Mouse (Mus musculus): Measurements from ENCODE around the gene Apoa2. TPM values are rescaled to one million over a fixed set of nuclear protein-coding genes. Genes with fewer than 3 reads are reported as not detected.

Apoa2 gene
- polyA plus RNA-seq, 1 experiment from 2014 or later, result 2,642 TPM

GRCm38 (mm10) chr1:171256095-171256818 is 31.4 kb downstream of the Apoa2 start:
- ATAC-seq, result no peak
- peaks cover 66% of the 10 kb centered on the region for H3K27me3 ChIP-seq (replicated peaks)
- 75% methylated on average over 24 of the region's 24 CpGs for WGBS (ENCODE audit: insufficient replicate concordance)

GRCm38 (mm10) chr1:171256937-171257548 is 32.2 kb downstream of the Apoa2 start:
- no peak for ATAC-seq
- H3K4me3 ChIP-seq, result no peak overlapping the region
- H3K36me3 ChIP-seq, result no peaks in the 10 kb centered on the region
- H3K27ac ChIP-seq, result no peak overlapping the region
- peaks cover 33% of the 10 kb centered on the region for H3K4me1 ChIP-seq
- peaks cover 65% of the 10 kb centered on the region for H3K27me3 ChIP-seq (replicated peaks)
- 48% methylated on average over 15 of the region's 15 CpGs for WGBS (ENCODE audit: insufficient replicate concordance)
- peak overlapping the region; percentile 18; the same call in 1 of the 2 replicates for H3K4me2 ChIP-seq
- no peaks in the 10 kb centered on the region for H3K9me3 ChIP-seq (replicated peaks)
- H3K9ac ChIP-seq, result no peak overlapping the region

More at GRCm38 (mm10) chr1:171256095-171256818, 31.4 kb downstream of the Apoa2 start:
- H3K4me1 ChIP-seq, result peaks cover 38% of the 10 kb centered on the region
- no peaks in the 10 kb centered on the region for H3K36me3 ChIP-seq
- no peaks in the 10 kb centered on the region for H3K9me3 ChIP-seq (replicated peaks)
- no peak overlapping the region for H3K4me2 ChIP-seq
- H3K4me3 ChIP-seq, result no peak overlapping the region
- H3K9ac ChIP-seq, result no peak overlapping the region
- no peak overlapping the region for H3K27ac ChIP-seq

- no peak overlapping the region for H3K4me2 ChIP-seq
- 62% methylated on average over 9 of the region's 9 CpGs for WGBS (ENCODE audit: insufficient replicate concordance)
- no peak overlapping the region for H3K27ac ChIP-seq
- H3K27me3 ChIP-seq (replicated peaks), result peaks cover 65% of the 10 kb centered on the region
- no peak for ATAC-seq
- H3K36me3 ChIP-seq, result no peaks in the 10 kb centered on the region
- H3K9me3 ChIP-seq (replicated peaks), result no peaks in the 10 kb centered on the region
- H3K9ac ChIP-seq, result no peak overlapping the region
- H3K4me1 ChIP-seq, result peaks cover 33% of the 10 kb centered on the region
- H3K4me3 ChIP-seq, result no peak overlapping the region
Measured at GRCm38 (mm10) chr1:171257781-171258180, 32.9 kb downstream of the Apoa2 start.

- H3K9ac ChIP-seq, result 0 out of 2 replicates have a peak overlapping the region, but pooled peaks have one; percentile 18
- H3K4me2 ChIP-seq, result peak overlapping the region; percentile 50
- H3K27me3 ChIP-seq (replicated peaks), result peaks cover 66% of the 10 kb centered on the region
- no peak overlapping the region for H3K27ac ChIP-seq
- H3K4me3 ChIP-seq, result 0 out of 2 replicates have a peak overlapping the region, but pooled peaks have one; percentile 8
- 51% methylated on average over 17 of the region's 17 CpGs for WGBS (ENCODE audit: insufficient replicate concordance)
- H3K4me1 ChIP-seq, result peaks cover 34% of the 10 kb centered on the region
- no peaks in the 10 kb centered on the region for H3K9me3 ChIP-seq (replicated peaks)
- ATAC-seq, result no peak
- H3K36me3 ChIP-seq, result no peaks in the 10 kb centered on the region
Measured at GRCm38 (mm10) chr1:171258921-171259320, 34.1 kb downstream of the Apoa2 start.

GRCm38 (mm10) chr1:171260316-171260715 is 35.5 kb downstream of the Apoa2 start:
- 29% methylated on average over 3 of the region's 3 CpGs for WGBS (ENCODE audit: insufficient replicate concordance)
- no peak for ATAC-seq
- H3K27ac ChIP-seq, result no peak overlapping the region
- no peak overlapping the region for H3K9ac ChIP-seq
- no peak overlapping the region for H3K4me2 ChIP-seq
- H3K27me3 ChIP-seq (replicated peaks), result peaks cover 63% of the 10 kb centered on the region
- no peaks in the 10 kb centered on the region for H3K9me3 ChIP-seq (replicated peaks)
- H3K4me1 ChIP-seq, result peaks cover 34% of the 10 kb centered on the region
- no peaks in the 10 kb centered on the region for H3K36me3 ChIP-seq
- H3K4me3 ChIP-seq, result no peak overlapping the region

GRCm38 (mm10) chr1:171262594-171263130 is 37.8 kb downstream of the Apoa2 start:
- Histone ChIP-seq H3K4me2 (peak overlapping the region; percentile 15), H3K4me1 (peaks cover 47% of the 10 kb centered on the region), H3K4me3 (no peak overlapping the region), H3K27ac (peak overlapping the region; percentile 6; the same call in 1 of the 2 replicates), H3K36me3 (no peaks in the 10 kb centered on the region), H3K9ac (no peak overlapping the region), H3K9me3 (replicated peaks) (no peaks in the 10 kb centered on the region), H3K27me3 (replicated peaks) (peaks cover 55% of the 10 kb centered on the region)
- no peak for ATAC-seq
- WGBS (ENCODE audit: insufficient replicate concordance), result 2% methylated on average over 8 of the region's 8 CpGs

- H3K4me2 ChIP-seq, result peak overlapping the region; percentile 15; the same call in 1 of the 2 replicates
- peaks cover 47% of the 10 kb centered on the region for H3K4me1 ChIP-seq
- no peak overlapping the region for H3K9ac ChIP-seq
- H3K9me3 ChIP-seq (replicated peaks), result no peaks in the 10 kb centered on the region
- 5% methylated on average over 2 of the region's 2 CpGs for WGBS (ENCODE audit: insufficient replicate concordance)
- H3K27ac ChIP-seq, result 0 out of 2 replicates have a peak overlapping the region, but pooled peaks have one; percentile 22
- peaks cover 51% of the 10 kb centered on the region for H3K27me3 ChIP-seq (replicated peaks)
- H3K36me3 ChIP-seq, result no peaks in the 10 kb centered on the region
- no peak overlapping the region for H3K4me3 ChIP-seq
- ATAC-seq, result no peak
Measured at GRCm38 (mm10) chr1:171263185-171263611, 38.3 kb downstream of the Apoa2 start.

GRCm38 (mm10) chr1:171263666-171264461 is 39.0 kb downstream of the Apoa2 start:
- no peak for ATAC-seq
- Histone ChIP-seq H3K4me1 (peaks cover 46% of the 10 kb centered on the region), H3K4me2 (no peak overlapping the region), H3K27me3 (replicated peaks) (peaks cover 47% of the 10 kb centered on the region), H3K27ac (peak overlapping the region; percentile 22; the same call in 1 of the 2 replicates), H3K9me3 (replicated peaks) (no peaks in the 10 kb centered on the region), H3K4me3 (no peak overlapping the region), H3K36me3 (no peaks in the 10 kb centered on the region), H3K9ac (no peak overlapping the region)
- WGBS (ENCODE audit: insufficient replicate concordance), result 61% methylated on average over 3 of the region's 3 CpGs

GRCm38 (mm10) chr1:171265971-171266744 is 41.3 kb downstream of the Apoa2 start:
- no peak overlapping the region for H3K4me3 ChIP-seq

GRCm38 (mm10) chr1:171268341-171268740 is 43.5 kb downstream of the Apoa2 start:
- 50% methylated on average over 1 of the region's 1 CpGs for WGBS (ENCODE audit: insufficient replicate concordance)
- Histone ChIP-seq H3K9me3 (replicated peaks) (no peaks in the 10 kb centered on the region), H3K4me2 (no peak overlapping the region), H3K4me3 (no peak overlapping the region), H3K27me3 (replicated peaks) (peaks cover 8% of the 10 kb centered on the region), H3K9ac (no peak overlapping the region), H3K4me1 (peaks cover 51% of the 10 kb centered on the region), H3K36me3 (peaks cover 18% of the 10 kb centered on the region), H3K27ac (no peak overlapping the region)
- no peak for ATAC-seq

More at GRCm38 (mm10) chr1:171265971-171266744, 41.3 kb downstream of the Apoa2 start:
- H3K4me2 ChIP-seq, result peak overlapping the region; percentile 22
- ATAC-seq, result no peak
- no peaks in the 10 kb centered on the region for H3K9me3 ChIP-seq (replicated peaks)
- H3K27ac ChIP-seq, result no peak overlapping the region
- H3K27me3 ChIP-seq (replicated peaks), result peaks cover 29% of the 10 kb centered on the region
- H3K4me1 ChIP-seq, result peaks cover 43% of the 10 kb centered on the region
- H3K9ac ChIP-seq, result 0 out of 2 replicates have a peak overlapping the region, but pooled peaks have one; percentile 10
- no peaks in the 10 kb centered on the region for H3K36me3 ChIP-seq
- 35% methylated on average over 4 of the region's 4 CpGs for WGBS (ENCODE audit: insufficient replicate concordance)

Data from liver, embryonic 12.5 days (tissue).